8 mouse cellular contexts compared by ENCODE assay signal in genomic region chr11:113865627-113866026, GRCm38 (mm10).
DNase-seq lines count a peak whose midpoint lies in the region; ATAC-seq and TF ChIP-seq lines count a peak whose summit lies in the region.

No protein-coding gene starts in this region.

- no peaks in the 10 kb centered on the region for H3K27me3 ChIP-seq in embryonic facial prominence, embryonic 14.5 days (replicated peaks; ENCODE audit: control insufficient read depth, insufficient read depth, low read length)
- no peaks in the 10 kb centered on the region for H3K27me3 ChIP-seq in kidney, postnatal 0 days (ENCODE audit: insufficient read depth, low read length)
- no peaks in the 10 kb centered on the region for H3K27me3 ChIP-seq in liver, embryonic 12.5 days (replicated peaks)
- H3K27me3 ChIP-seq in neural tube, embryonic 11.5 days (ENCODE audit: control insufficient read depth, insufficient read depth, low read length): no peaks in the 10 kb centered on the region
- no peaks in the 10 kb centered on the region for H3K27me3 ChIP-seq in stomach, embryonic 16.5 days (ENCODE audit: control insufficient read depth, insufficient read depth, low read length)

- no peak overlapping the region for H3K4me2 ChIP-seq in embryonic facial prominence, embryonic 14.5 days (ENCODE audit: low read depth, low read length)
- H3K4me2 ChIP-seq in kidney, postnatal 0 days (ENCODE audit: low read length): no peak overlapping the region
- H3K4me2 ChIP-seq in liver, embryonic 12.5 days: no peak overlapping the region
- H3K4me2 ChIP-seq in neural tube, embryonic 11.5 days (ENCODE audit: low read depth): no peak overlapping the region
- no peak overlapping the region for H3K4me2 ChIP-seq in stomach, embryonic 16.5 days (ENCODE audit: low read depth, low read length)

- no peaks in the 10 kb centered on the region for H3K36me3 ChIP-seq in embryonic facial prominence, embryonic 14.5 days (ENCODE audit: control insufficient read depth, insufficient read depth, low read length)
- H3K36me3 ChIP-seq in kidney, postnatal 0 days (ENCODE audit: insufficient read depth, low read length): no peaks in the 10 kb centered on the region
- H3K36me3 ChIP-seq in liver, embryonic 12.5 days: no peaks in the 10 kb centered on the region
- H3K36me3 ChIP-seq in neural tube, embryonic 11.5 days (ENCODE audit: control insufficient read depth, insufficient read depth, low read length): no peaks in the 10 kb centered on the region
- H3K36me3 ChIP-seq in stomach, embryonic 16.5 days (ENCODE audit: control insufficient read depth, insufficient read depth, low read length): no peaks in the 10 kb centered on the region

- H3K4me3 ChIP-seq in embryonic facial prominence, embryonic 14.5 days (ENCODE audit: low read depth, low read length): no peak overlapping the region
- H3K4me3 ChIP-seq in kidney, postnatal 0 days (replicated peaks; ENCODE audit: low read depth, low read length): no peak overlapping the region
- no peak overlapping the region for H3K4me3 ChIP-seq in liver, embryonic 12.5 days
- no peak overlapping the region for H3K4me3 ChIP-seq in neural tube, embryonic 11.5 days (ENCODE audit: low read depth, low read length)
- H3K4me3 ChIP-seq in stomach, embryonic 16.5 days (replicated peaks; ENCODE audit: low read length): no peak overlapping the region

- no peak overlapping the region for H3K9ac ChIP-seq in embryonic facial prominence, embryonic 14.5 days (ENCODE audit: low read depth, low read length)
- H3K9ac ChIP-seq in kidney, postnatal 0 days (ENCODE audit: low read depth, low read length): no peak overlapping the region
- H3K9ac ChIP-seq in liver, embryonic 12.5 days: no peak overlapping the region
- H3K9ac ChIP-seq in neural tube, embryonic 11.5 days (ENCODE audit: low read length): no peak overlapping the region
- H3K9ac ChIP-seq in stomach, embryonic 16.5 days (ENCODE audit: low read length): no peak overlapping the region

- TF ChIP-seq CTCF in kidney, postnatal 0 days (IDR thresholded peaks at IDR 0.05; ENCODE audit: low read depth): peak; percentile 99

- no peaks in the 10 kb centered on the region for H3K4me1 ChIP-seq in embryonic facial prominence, embryonic 14.5 days (ENCODE audit: control insufficient read depth, insufficient read depth, low read length)
- H3K4me1 ChIP-seq in kidney, postnatal 0 days (replicated peaks; ENCODE audit: insufficient read depth, low read length): no peaks in the 10 kb centered on the region
- H3K4me1 ChIP-seq in liver, embryonic 12.5 days: no peaks in the 10 kb centered on the region
- H3K4me1 ChIP-seq in neural tube, embryonic 11.5 days (ENCODE audit: control insufficient read depth, insufficient read depth, low read length): no peaks in the 10 kb centered on the region
- H3K4me1 ChIP-seq in stomach, embryonic 16.5 days (ENCODE audit: control insufficient read depth, insufficient read depth, low read length): no peaks in the 10 kb centered on the region

- H3K27ac ChIP-seq in embryonic facial prominence, embryonic 14.5 days (replicated peaks; ENCODE audit: low read depth, low read length): no peak overlapping the region
- no peak overlapping the region for H3K27ac ChIP-seq in kidney, postnatal 0 days
- no peak overlapping the region for H3K27ac ChIP-seq in liver, embryonic 12.5 days
- H3K27ac ChIP-seq in neural tube, embryonic 11.5 days (ENCODE audit: low read depth, low read length): no peak overlapping the region
- no peak overlapping the region for H3K27ac ChIP-seq in stomach, embryonic 16.5 days (ENCODE audit: low read length)

- no peaks in the 10 kb centered on the region for H3K9me3 ChIP-seq in embryonic facial prominence, embryonic 14.5 days (ENCODE audit: control insufficient read depth, low read length)
- no peaks in the 10 kb centered on the region for H3K9me3 ChIP-seq in kidney, postnatal 0 days (replicated peaks; ENCODE audit: low read length)
- no peaks in the 10 kb centered on the region for H3K9me3 ChIP-seq in liver, embryonic 12.5 days (replicated peaks)
- no peaks in the 10 kb centered on the region for H3K9me3 ChIP-seq in neural tube, embryonic 11.5 days (ENCODE audit: control insufficient read depth, low read length)
- no peaks in the 10 kb centered on the region for H3K9me3 ChIP-seq in stomach, embryonic 16.5 days (replicated peaks; ENCODE audit: control insufficient read depth, low read length)

- peak; percentile 85 for ATAC-seq in embryonic facial prominence, embryonic 14.5 days (ENCODE audit: low read depth)
- ATAC-seq in kidney, postnatal 0 days (replicated peaks; ENCODE audit: low FRiP score, low read depth): peak; percentile 84
- ATAC-seq in liver, embryonic 12.5 days: peak; percentile 63
- peak; percentile 76 for ATAC-seq in neural tube, embryonic 11.5 days (ENCODE audit: insufficient read depth, low FRiP score, low TSS enrichment)
- peak; percentile 52; the same call in 1 of the 2 replicates for ATAC-seq in stomach, embryonic 16.5 days (ENCODE audit: insufficient read depth, low FRiP score)

- DNase-seq in 3134 (ENCODE audit: extremely low read depth, insufficient read length, low spot score): peak; percentile 52
- peak; percentile 93 to 94 for DNase-seq in adrenal gland, postnatal 36 days
- DNase-seq in embryonic facial prominence, embryonic 14.5 days (ENCODE audit: low spot score): peak; percentile 90
- DNase-seq in heart, adult 9 months (ENCODE audit: low spot score in 2 of 2): peak; percentile 47 to 70
- DNase-seq in kidney, postnatal 0 days (ENCODE audit: low spot score): peak; percentile 94
- peak; percentile 90 for DNase-seq in neural tube, embryonic 11.5 days (ENCODE audit: low spot score)

- 37% methylated on average over 8 of the region's 8 CpGs for WGBS in embryonic facial prominence, embryonic 14.5 days
- WGBS in kidney, postnatal 0 days: 32% methylated on average over 8 of the region's 8 CpGs
- WGBS in liver, embryonic 12.5 days (ENCODE audit: insufficient replicate concordance): 35% methylated on average over 8 of the region's 8 CpGs
- whole genome bisulfite sequencing in neural tube, embryonic 11.5 days: 37% methylated on average over 8 of the region's 8 CpGs
- 31% methylated on average over 8 of the region's 8 CpGs for WGBS in stomach, embryonic 16.5 days
